Mouse (Mus musculus) liver, adult 2 months (tissue): Measurements from ENCODE around the gene Cd163.

ENCODE experiments used
- CTCF ChIP-seq: fragments of 200-500 bp; IDR thresholded peaks from 2 replicates; pipeline ENCODE4 v1.5.1; 2011; ENCODE audit warnings: low read depth, low read length, control low read depth
- POLR2A ChIP-seq: fragments of 200-500 bp; IDR thresholded peaks from 2 replicates; pipeline ENCODE4 v1.6.1; 2011; ENCODE audit warnings: low read length, control low read depth; ENCODE audit not compliant: insufficient read depth; ENCODE audit errors: extremely low read depth

DNA sequence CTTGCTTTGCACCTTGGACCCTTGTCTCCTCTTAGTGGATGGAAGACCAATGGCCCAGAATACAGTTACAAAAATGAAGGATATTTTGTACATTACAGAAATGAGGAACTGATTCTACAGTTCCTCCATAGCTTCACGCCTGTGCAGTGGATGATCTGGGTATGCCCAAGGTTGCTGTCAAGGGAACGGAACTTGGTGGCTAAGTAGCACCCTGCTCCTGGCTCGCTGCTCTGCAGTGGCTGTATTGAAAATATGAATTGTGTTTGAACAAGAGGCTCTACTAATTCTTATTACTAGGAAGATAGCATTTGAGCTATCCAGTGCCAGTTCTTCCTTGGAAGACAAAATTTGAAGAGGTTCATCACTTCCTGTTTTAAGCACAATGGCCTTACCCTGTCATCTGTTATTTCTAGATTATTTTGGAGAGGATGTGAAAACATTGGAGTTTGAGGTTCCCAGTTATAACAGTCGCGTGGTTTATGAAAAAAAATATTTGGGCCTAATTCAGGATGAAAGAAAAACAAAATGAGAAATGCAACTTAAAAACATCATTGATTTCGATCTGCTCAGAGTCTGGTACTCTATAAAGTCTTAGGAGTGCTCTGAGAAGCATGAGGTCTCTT is 69.2 kb downstream of the Cd163 start:
- TF ChIP-seq CTCF (no peak), POLR2A (no peak)
